Mouse (Mus musculus) midbrain, postnatal 0 days (tissue): Measurements from ENCODE around the gene Dpm3. TPM values are rescaled to one million over a fixed set of nuclear protein-coding genes. Genes with fewer than 3 reads are reported as not detected.

ENCODE experiments used
- ATAC-seq: fragments of 200-750 bp; cut with Nextera tagmentation; 2 replicates; pipeline ENCODE4 v1.8.0; 2017; ENCODE audit warnings: moderate number of reproducible peaks, mild to moderate bottlenecking, moderate TSS enrichment, moderate library complexity; ENCODE audit not compliant: low FRiP score
- DNase-seq: peaks from one replicate; pipeline ENCODE4 v3.0.0-alpha.2; 2015; ENCODE audit warnings: low spot score
- H3K27ac ChIP-seq: fragments of 300-500 bp; sonication (generic); 2 replicates; pipeline ENCODE4 v1.5.1; 2014; ENCODE audit warnings: low read depth, mild to moderate bottlenecking, low read length, mixed read lengths
- H3K27me3 ChIP-seq: fragments of 300-500 bp; sonication (generic); 2 replicates; pipeline ENCODE4 v1.6.1; 2014; ENCODE audit warnings: low read length, control low read depth, mixed read lengths; ENCODE audit not compliant: insufficient read depth
- H3K36me3 ChIP-seq: fragments of 300-500 bp; sonication (generic); 2 replicates; pipeline ENCODE4 v1.6.1; 2014; ENCODE audit warnings: low read length, control low read depth, mixed read lengths; ENCODE audit not compliant: insufficient read depth
- H3K4me1 ChIP-seq: fragments of 300-500 bp; sonication (generic); 2 replicates; pipeline ENCODE4 v1.6.1; 2014; ENCODE audit warnings: mild to moderate bottlenecking, control low read depth, antibody characterized with exemption, low read length, mixed read lengths; ENCODE audit not compliant: insufficient read depth
- H3K4me2 ChIP-seq: fragments of 300-500 bp; sonication (generic); 2 replicates; pipeline ENCODE4 v1.6.1; 2014; ENCODE audit warnings: low read depth, mild to moderate bottlenecking, low read length, mixed read lengths; ENCODE audit not compliant: poor library complexity, severe bottlenecking
- H3K4me3 ChIP-seq: fragments of 300-500 bp; sonication (generic); 2 replicates; pipeline ENCODE4 v1.5.1; 2014; ENCODE audit warnings: low read depth, mild to moderate bottlenecking, low read length, moderate library complexity
- H3K9ac ChIP-seq: fragments of 300-500 bp; sonication (generic); replicated peaks from 2 replicates; pipeline ENCODE4 v1.6.1; 2014; ENCODE audit warnings: mild to moderate bottlenecking, low read length, moderate library complexity, mixed read lengths; ENCODE audit not compliant: poor library complexity, severe bottlenecking
- H3K9me3 ChIP-seq: fragments of 300-500 bp; sonication (generic); 2 replicates; pipeline ENCODE4 v1.6.1; 2016; ENCODE audit warnings: low read length, control low read depth
- CTCF ChIP-seq: IDR thresholded peaks from 2 replicates; pipeline ENCODE4 v1.5.1; 2016; ENCODE audit warnings: antibody characterized with exemption, mild to moderate bottlenecking
- WGBS: fragments of 180-500 bp; shearing (Covaris S2); extraction: QIAGEN DNeasy Blood & Tissue Kit; methylation state at CpG from one replicate; pipeline ENCODE4 v1.1.7; 2014; 5-methylcytosine and 5-hydroxymethylcytosine counted together
- polyA plus RNA-seq: library from polyadenylated mRNA; unstranded; fragments of >200 nt; fragmentation: Nextera tagmentation; extraction: Ambion mirVana; gene quantifications from 2 replicates; pipeline ENCODE4 v1.2.1, GENCODE M21; 2015
- total RNA-seq: library from RNA; depleted of rRNA; stranded (reverse); fragments of >200 nt; gene quantifications from 2 replicates; pipeline ENCODE4 v1.2.3, GENCODE M21; 2014

The Dpm3 gene
- total and polyA plus RNA-seq, 2 experiments from 2014 or later: 69.4 to 223 TPM

DNA sequence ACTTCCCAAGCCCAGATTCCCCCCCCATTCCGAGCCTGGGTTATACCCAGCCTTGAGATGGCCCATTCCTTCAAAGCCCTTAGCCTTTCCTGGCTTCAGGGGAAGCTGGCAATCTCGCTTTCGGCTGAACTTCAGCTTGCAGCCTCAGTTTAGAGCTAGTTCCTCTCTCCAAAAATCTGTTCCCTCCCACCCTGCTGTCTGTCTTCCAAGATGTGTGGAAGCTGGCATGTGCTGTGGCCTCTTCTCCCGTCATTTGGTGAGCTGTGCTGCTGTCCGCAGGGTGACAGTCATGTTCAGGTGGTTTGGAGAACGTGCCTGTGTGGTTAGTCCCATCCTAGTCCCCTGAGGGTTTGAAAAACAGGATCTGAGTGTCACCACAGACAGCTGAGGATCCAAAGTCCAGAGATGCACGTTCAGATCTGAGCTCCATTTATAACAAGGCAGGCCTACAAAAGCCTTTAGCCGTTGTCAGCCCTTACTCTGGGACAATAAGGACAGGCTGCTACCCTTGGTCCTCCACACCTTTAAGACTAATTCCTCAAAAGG is 36.6 kb downstream of the Dpm3 start:
- H3K27ac ChIP-seq: no peak overlapping the region
- 81% methylated on average over 8 of the region's 8 CpGs for WGBS
- ATAC-seq (no peak), DNase-seq (no peak)
- H3K9me3 ChIP-seq: no peaks in the 10 kb centered on the region
- no peaks in the 10 kb centered on the region for H3K4me1 ChIP-seq
- H3K4me2 ChIP-seq: no peak overlapping the region
- no peaks in the 10 kb centered on the region for H3K27me3 ChIP-seq
- H3K4me3 ChIP-seq: no peak overlapping the region
- H3K36me3 ChIP-seq: no peaks in the 10 kb centered on the region
- no peak overlapping the region for H3K9ac ChIP-seq
- no peak for TF ChIP-seq CTCF

- 71% methylated on average over 11 of the region's 11 CpGs for WGBS
- no peak overlapping the region for H3K4me3 ChIP-seq
- no peak for DNase-seq
- H3K9ac ChIP-seq: no peak overlapping the region
- no peak for TF ChIP-seq CTCF
- no peak overlapping the region for H3K27ac ChIP-seq
- H3K9me3 ChIP-seq: no peaks in the 10 kb centered on the region
- no peaks in the 10 kb centered on the region for H3K4me1 ChIP-seq
- H3K36me3 ChIP-seq: no peaks in the 10 kb centered on the region
- H3K27me3 ChIP-seq: no peaks in the 10 kb centered on the region
- ATAC-seq: no peak
- no peak overlapping the region for H3K4me2 ChIP-seq
Measured at GRCm38 (mm10) chr3:89296761-89297396, 37.7 kb downstream of the Dpm3 start.

DNA sequence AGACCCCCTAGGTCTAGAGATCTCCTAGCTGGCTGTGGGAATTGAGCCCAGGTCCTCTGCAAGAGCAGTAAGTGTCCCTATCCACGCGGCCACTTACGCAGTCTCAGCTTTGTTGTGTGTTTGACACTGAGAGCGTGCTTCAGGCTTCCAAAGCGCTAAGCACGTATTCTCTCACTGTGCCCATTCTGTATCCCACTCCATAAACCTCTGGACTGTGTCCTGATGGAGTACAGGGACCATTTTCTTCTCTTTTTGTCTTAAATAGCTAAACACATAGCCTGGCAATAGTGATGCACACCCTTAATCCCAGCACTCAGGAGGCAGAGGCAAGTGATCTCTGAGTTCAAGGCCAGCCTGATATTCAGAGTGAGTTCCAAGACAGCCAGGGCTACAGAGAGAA is 39.8 kb downstream of the Dpm3 start:
- Histone ChIP-seq H3K9ac (no peak overlapping the region), H3K4me2 (no peak overlapping the region), H3K27ac (no peak overlapping the region), H3K27me3 (no peaks in the 10 kb centered on the region), H3K4me3 (no peak overlapping the region), H3K4me1 (no peaks in the 10 kb centered on the region), H3K9me3 (no peaks in the 10 kb centered on the region), H3K36me3 (no peaks in the 10 kb centered on the region)
- no peak for TF ChIP-seq CTCF
- ATAC-seq: no peak
- DNase-seq: no peak
- whole genome bisulfite sequencing: 83% methylated on average over 6 of the region's 6 CpGs

GRCm38 (mm10) chr3:89299499-89299898 is 40.3 kb downstream of the Dpm3 start:
- ATAC-seq: no peak
- 0 out of 2 replicates have a peak, but pooled peaks have one; percentile 22 for TF ChIP-seq CTCF
- Histone ChIP-seq H3K4me2 (peak overlapping the region; percentile 36), H3K9ac (no peak overlapping the region; the same call in 1 of the 2 replicates), H3K27ac (no peak overlapping the region), H3K4me1 (no peaks in the 10 kb centered on the region), H3K9me3 (no peaks in the 10 kb centered on the region), H3K27me3 (no peaks in the 10 kb centered on the region), H3K36me3 (no peaks in the 10 kb centered on the region), H3K4me3 (peak overlapping the region; percentile 14; the same call in 1 of the 2 replicates)
- DNase-seq: peak; percentile 53
- WGBS: 3% methylated on average over 14 of the region's 14 CpGs

GRCm38 (mm10) chr3:89300071-89300470 is 40.9 kb downstream of the Dpm3 start:
- no peak overlapping the region for H3K27ac ChIP-seq
- no peak for ATAC-seq
- H3K4me1 ChIP-seq: no peaks in the 10 kb centered on the region
- WGBS: 58% methylated on average over 1 of the region's 1 CpGs
- no peak for DNase-seq
- H3K4me3 ChIP-seq: no peak overlapping the region
- no peaks in the 10 kb centered on the region for H3K9me3 ChIP-seq
- no peaks in the 10 kb centered on the region for H3K27me3 ChIP-seq
- H3K4me2 ChIP-seq: peak overlapping the region; percentile 36
- no peak overlapping the region; the same call in 1 of the 2 replicates for H3K9ac ChIP-seq
- H3K36me3 ChIP-seq: no peaks in the 10 kb centered on the region
- TF ChIP-seq CTCF: no peak

GRCm38 (mm10) chr3:89300514-89300913 is 41.4 kb downstream of the Dpm3 start:
- Histone ChIP-seq H3K4me1 (no peaks in the 10 kb centered on the region), H3K27ac (no peak overlapping the region), H3K4me2 (no peak overlapping the region), H3K27me3 (no peaks in the 10 kb centered on the region), H3K36me3 (no peaks in the 10 kb centered on the region), H3K4me3 (no peak overlapping the region), H3K9ac (no peak overlapping the region), H3K9me3 (no peaks in the 10 kb centered on the region)
- peak; percentile 33 for TF ChIP-seq CTCF
- ATAC-seq (no peak), DNase-seq (no peak)
- 72% methylated on average over 2 of the region's 2 CpGs for WGBS
